Mouse (Mus musculus) forebrain, postnatal 0 days (tissue): ENCODE measurements at regions not wholly inside any gene's neighbourhood (a gene's known extent, or its start where the extent isn't known, plus 50 kb on each side); places are given as distances from the start of the nearest gene placed in this dataset.
A peak's percentile ranks its signal among the peaks of the same experiment; 100 is the strongest.
"Not testable (repeated sequence)": the region's sequence is repeated elsewhere in the genome, so short reads cannot be mapped to it uniquely, and the experiment has no call there.

Experiments used
- ATAC-seq: fragments of 200-750 bp; cut with Nextera tagmentation; 2 replicates; pipeline ENCODE4 v1.8.0; 2017; ENCODE audit warnings: mild to moderate bottlenecking, moderate library complexity
- DNase-seq: peaks from one replicate; pipeline ENCODE4 v3.0.0-alpha.2; 2015
- H3K27ac ChIP-seq: fragments of 300-500 bp; sonication (generic); 2 replicates; pipeline ENCODE4 v1.5.1; 2014; ENCODE audit warnings: low read depth, mild to moderate bottlenecking, antibody characterized with exemption, low read length, moderate library complexity, mixed read lengths
- H3K27me3 ChIP-seq: fragments of 300-500 bp; sonication (generic); 2 replicates; pipeline ENCODE4 v1.6.1; 2014; ENCODE audit warnings: mild to moderate bottlenecking, low read length, mixed read lengths; ENCODE audit not compliant: insufficient read depth
- H3K36me3 ChIP-seq: fragments of 300-500 bp; sonication (generic); 2 replicates; pipeline ENCODE4 v1.6.1; 2014; ENCODE audit warnings: mild to moderate bottlenecking, moderate library complexity; ENCODE audit not compliant: insufficient read depth
- H3K4me1 ChIP-seq: fragments of 300-500 bp; sonication (generic); 2 replicates; pipeline ENCODE4 v1.6.1; 2014; ENCODE audit warnings: antibody characterized with exemption; ENCODE audit not compliant: insufficient read depth
- H3K4me2 ChIP-seq: fragments of 300-500 bp; sonication (generic); 2 replicates; pipeline ENCODE4 v1.6.1; 2014; ENCODE audit warnings: low read depth, mild to moderate bottlenecking, moderate library complexity
- H3K4me3 ChIP-seq: fragments of 300-500 bp; sonication (generic); 2 replicates; pipeline ENCODE4 v1.5.1; 2014; ENCODE audit warnings: low read depth, low read length, mixed read lengths
- H3K9ac ChIP-seq: fragments of 300-500 bp; sonication (generic); 2 replicates; pipeline ENCODE4 v1.6.1; 2014; ENCODE audit warnings: mild to moderate bottlenecking
- H3K9me3 ChIP-seq: fragments of 300-500 bp; sonication (generic); 2 replicates; pipeline ENCODE4 v1.6.1; 2016; ENCODE audit warnings: low read length
- CTCF ChIP-seq: sonication (generic); IDR thresholded peaks from 2 replicates; pipeline ENCODE4 v1.5.1; 2016; ENCODE audit warnings: antibody characterized with exemption, control low read depth, low read depth
- WGBS: fragments of 180-500 bp; shearing (Covaris S2); extraction: QIAGEN DNeasy Blood & Tissue Kit; methylation state at CpG from one replicate; pipeline ENCODE4 v1.1.7; 2014; 5-methylcytosine and 5-hydroxymethylcytosine counted together

GRCm38 (mm10) chr16:29911164-29911571 is 153.0 kb upstream of the Hes1 start:
- Histone ChIP-seq H3K36me3 (no peaks in the 10 kb centered on the region), H3K4me2 (no peak overlapping the region), H3K27me3 (no peaks in the 10 kb centered on the region), H3K4me3 (no peak overlapping the region), H3K9me3 (no peaks in the 10 kb centered on the region), H3K27ac (no peak overlapping the region), H3K9ac (no peak overlapping the region), H3K4me1 (no peaks in the 10 kb centered on the region)
- DNase-seq: no peak
- TF ChIP-seq CTCF: no peak
- 72% methylated on average over 7 of the region's 7 CpGs for WGBS
- ATAC-seq: no peak

- ATAC-seq (no peak), DNase-seq (no peak)
- TF ChIP-seq CTCF: no peak
- H3K9ac ChIP-seq: no peak overlapping the region
- no peaks in the 10 kb centered on the region for H3K4me1 ChIP-seq
- H3K36me3 ChIP-seq: no peaks in the 10 kb centered on the region
- H3K27me3 ChIP-seq: no peaks in the 10 kb centered on the region
- no peak overlapping the region for H3K4me2 ChIP-seq
- H3K4me3 ChIP-seq: no peak overlapping the region
- no peaks in the 10 kb centered on the region for H3K9me3 ChIP-seq
- 80% methylated on average over 8 of the region's 8 CpGs for WGBS
- H3K27ac ChIP-seq: no peak overlapping the region
These were observed 150.7 kb upstream of the Hes1 start for GRCm38 (mm10) chr16:29913357-29914010.

- Histone ChIP-seq H3K4me1 (no peaks in the 10 kb centered on the region), H3K27ac (no peak overlapping the region), H3K4me3 (no peak overlapping the region), H3K9me3 (no peaks in the 10 kb centered on the region), H3K36me3 (no peaks in the 10 kb centered on the region), H3K9ac (no peak overlapping the region), H3K27me3 (no peaks in the 10 kb centered on the region), H3K4me2 (no peak overlapping the region)
- ATAC-seq: peak; percentile 58
- peak; percentile 35 for DNase-seq
- no peak for TF ChIP-seq CTCF
- 48% methylated on average over 11 of the region's 11 CpGs for WGBS
These were observed 148.8 kb upstream of the Hes1 start for GRCm38 (mm10) chr16:29915346-29915745.

- H3K4me3 ChIP-seq: no peak overlapping the region
- no peak overlapping the region for H3K27ac ChIP-seq
- H3K9ac ChIP-seq: no peak overlapping the region
- ATAC-seq: no peak
- H3K36me3 ChIP-seq: no peaks in the 10 kb centered on the region
- no peak overlapping the region for H3K4me2 ChIP-seq
- 46% methylated on average over 3 of the region's 3 CpGs for WGBS
- H3K4me1 ChIP-seq: no peaks in the 10 kb centered on the region
- no peaks in the 10 kb centered on the region for H3K27me3 ChIP-seq
- no peak for DNase-seq
- H3K9me3 ChIP-seq: no peaks in the 10 kb centered on the region
- TF ChIP-seq CTCF: no peak
These were observed 146.2 kb upstream of the Hes1 start for GRCm38 (mm10) chr16:29917989-29918388.

- Histone ChIP-seq H3K4me2 (no peak overlapping the region), H3K27me3 (no peaks in the 10 kb centered on the region), H3K4me1 (no peaks in the 10 kb centered on the region), H3K36me3 (no peaks in the 10 kb centered on the region), H3K9ac (no peak overlapping the region), H3K27ac (no peak overlapping the region), H3K9me3 (no peaks in the 10 kb centered on the region), H3K4me3 (no peak overlapping the region)
- ATAC-seq (no peak), DNase-seq (no peak)
- no peak for TF ChIP-seq CTCF
- 85% methylated on average over 6 of the region's 6 CpGs for WGBS
These were observed 145.8 kb upstream of the Hes1 start for GRCm38 (mm10) chr16:29918396-29918795.

DNA sequence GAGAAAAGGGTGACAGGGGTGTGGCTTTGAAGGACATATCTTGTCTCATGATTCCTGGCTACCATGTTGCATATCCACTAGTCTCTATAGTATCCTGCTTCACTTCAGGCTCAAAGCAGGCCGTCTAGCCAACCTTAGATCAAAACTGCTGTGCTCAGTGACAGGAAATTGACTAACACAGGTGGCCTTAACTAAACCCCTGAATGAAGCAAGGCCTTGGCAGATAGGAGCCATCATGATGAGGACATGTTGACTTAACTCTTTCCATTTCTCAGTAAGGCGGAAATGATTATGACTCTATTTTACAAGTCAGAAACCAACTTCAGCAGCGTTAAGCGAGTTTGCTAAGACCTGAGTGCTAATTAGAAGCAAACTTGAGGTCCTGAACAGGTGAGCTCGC is 143.2 kb upstream of the Hes1 start:
- no peaks in the 10 kb centered on the region for H3K27me3 ChIP-seq
- no peaks in the 10 kb centered on the region for H3K4me1 ChIP-seq
- H3K27ac ChIP-seq: no peak overlapping the region
- no peak for ATAC-seq
- H3K4me3 ChIP-seq: no peak overlapping the region
- H3K4me2 ChIP-seq: no peak overlapping the region
- no peaks in the 10 kb centered on the region for H3K9me3 ChIP-seq
- no peak for TF ChIP-seq CTCF
- no peak overlapping the region for H3K9ac ChIP-seq
- H3K36me3 ChIP-seq: no peaks in the 10 kb centered on the region
- DNase-seq: no peak
- WGBS: 91% methylated on average over 5 of the region's 5 CpGs

- no peak for TF ChIP-seq CTCF
- DNase-seq (no peak), ATAC-seq (no peak)
- Histone ChIP-seq H3K27ac (no peak overlapping the region), H3K9ac (no peak overlapping the region), H3K9me3 (no peaks in the 10 kb centered on the region), H3K36me3 (no peaks in the 10 kb centered on the region), H3K4me1 (no peaks in the 10 kb centered on the region), H3K4me3 (no peak overlapping the region), H3K27me3 (no peaks in the 10 kb centered on the region), H3K4me2 (no peak overlapping the region)
- WGBS: 64% methylated on average over 3 of the region's 3 CpGs
These were observed 142.8 kb upstream of the Hes1 start for GRCm38 (mm10) chr16:29921385-29921784.

DNA sequence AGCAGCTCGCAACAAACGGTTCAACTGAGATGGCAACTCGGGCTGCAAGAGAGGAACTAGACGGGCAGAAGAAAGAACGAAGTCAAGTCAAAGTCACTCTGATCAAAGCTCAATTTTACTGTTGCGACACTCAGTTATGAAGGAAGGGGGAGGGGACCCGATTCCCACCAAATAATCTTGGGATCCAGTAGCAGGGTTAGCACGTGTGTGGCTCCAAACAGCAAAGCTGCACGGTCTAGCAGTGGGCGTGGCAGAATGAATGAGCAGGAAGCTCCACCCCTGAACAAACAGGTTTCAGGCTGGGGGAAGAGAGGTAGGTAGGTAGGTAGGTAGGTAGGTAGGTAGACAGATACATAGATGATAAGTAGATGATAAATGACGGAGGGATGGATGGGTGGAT is 136.9 kb upstream of the Hes1 start:
- H3K9me3 ChIP-seq, H3K4me3 ChIP-seq, DNase-seq, ATAC-seq, H3K36me3 ChIP-seq, H3K27me3 ChIP-seq, H3K4me2 ChIP-seq, H3K9ac ChIP-seq, H3K4me1 ChIP-seq, H3K27ac ChIP-seq: not testable (repeated sequence)
- 95% methylated on average over 11 of the region's 11 CpGs for WGBS
